Mouse (Mus musculus): ENCODE data around the gene Hal. TPM values are rescaled to one million over a fixed set of nuclear protein-coding genes. Genes with fewer than 3 reads are reported as not detected.
"Not testable (repeated sequence)": the region's sequence is repeated elsewhere in the genome, so short reads cannot be mapped to it uniquely, and the experiment has no call there.

The Hal gene
- polyA plus RNA-seq, 1 experiment: 1.7 TPM

GRCm38 (mm10) chr10:93549821-93550220, 61.3 kb downstream of the Hal start:
- no peak for TF ChIP-seq CTCF (IDR thresholded peaks at IDR 0.05; ENCODE audit: low read depth, low read length)
- TF ChIP-seq POLR2A (IDR thresholded peaks at IDR 0.05; ENCODE audit: borderline replicate concordance, low read depth, low read length): no peak
- no peak overlapping the region for H3K27ac ChIP-seq (ENCODE audit: insufficient read depth, low read depth, low read length)
- no peak overlapping the region for H3K4me3 ChIP-seq (ENCODE audit: insufficient read depth, low read length)
- H3K4me1 ChIP-seq (ENCODE audit: control insufficient read depth, insufficient read depth, low read length): no peaks in the 10 kb centered on the region

DNA sequence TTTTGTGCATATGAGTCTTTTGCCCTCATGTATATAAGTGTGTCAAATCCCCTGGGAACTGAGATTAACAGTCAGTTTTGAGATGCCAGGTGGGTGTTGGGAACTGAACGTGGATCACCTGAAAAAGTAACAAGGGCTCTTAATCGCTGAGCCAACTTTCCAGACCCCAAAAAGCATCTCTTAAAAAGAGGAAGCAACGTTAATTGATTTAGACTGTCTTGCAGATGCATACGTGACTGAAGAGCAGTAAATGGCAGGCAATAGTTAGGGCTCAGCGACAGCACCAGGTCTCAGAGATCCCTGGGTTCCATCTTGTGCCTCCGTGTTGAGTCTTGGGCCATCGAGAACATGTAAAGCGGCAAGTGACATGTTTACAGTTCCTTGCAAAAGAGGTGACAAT, 64.0 kb downstream of the Hal start:
- Histone ChIP-seq H3K4me3 (ENCODE audit: insufficient read depth, low read length) (no peak overlapping the region), H3K4me1 (ENCODE audit: control insufficient read depth, insufficient read depth, low read length) (no peaks in the 10 kb centered on the region), H3K27ac (ENCODE audit: insufficient read depth, low read depth, low read length) (no peak overlapping the region)
- TF ChIP-seq POLR2A (IDR thresholded peaks at IDR 0.05; ENCODE audit: borderline replicate concordance, low read depth, low read length) (no peak), CTCF (IDR thresholded peaks at IDR 0.05; ENCODE audit: low read depth, low read length) (no peak)

GRCm38 (mm10) chr10:93557971-93558370, 69.4 kb downstream of the Hal start:
- not testable (repeated sequence) for H3K4me3 ChIP-seq (ENCODE audit: insufficient read depth, low read length); H3K4me1 ChIP-seq (ENCODE audit: control insufficient read depth, insufficient read depth, low read length); H3K27ac ChIP-seq (ENCODE audit: insufficient read depth, low read depth, low read length)

- no peak for TF ChIP-seq POLR2A (IDR thresholded peaks at IDR 0.05; ENCODE audit: borderline replicate concordance, low read depth, low read length)
- H3K4me1 ChIP-seq (ENCODE audit: control insufficient read depth, insufficient read depth, low read length): peaks cover 5% of the 10 kb centered on the region
- H3K27ac ChIP-seq (ENCODE audit: insufficient read depth, low read depth, low read length): no peak overlapping the region
- H3K4me3 ChIP-seq (ENCODE audit: insufficient read depth, low read length): no peak overlapping the region
Observed at GRCm38 (mm10) chr10:93559786-93560185, 71.2 kb downstream of the Hal start.

GRCm38 (mm10) chr10:93564518-93565090, 76.0 kb downstream of the Hal start:
- Histone ChIP-seq H3K4me3 (ENCODE audit: insufficient read depth, low read length) (no peak overlapping the region), H3K27ac (ENCODE audit: insufficient read depth, low read depth, low read length) (no peak overlapping the region), H3K4me1 (ENCODE audit: control insufficient read depth, insufficient read depth, low read length) (peaks cover 15% of the 10 kb centered on the region)
- TF ChIP-seq POLR2A (IDR thresholded peaks at IDR 0.05; ENCODE audit: borderline replicate concordance, low read depth, low read length): no peak
- TF ChIP-seq CTCF (IDR thresholded peaks at IDR 0.05; ENCODE audit: low read depth, low read length): no peak

GRCm38 (mm10) chr10:93567066-93567465, 78.5 kb downstream of the Hal start:
- peaks cover 15% of the 10 kb centered on the region for H3K4me1 ChIP-seq (ENCODE audit: control insufficient read depth, insufficient read depth, low read length)
- H3K4me3 ChIP-seq (ENCODE audit: insufficient read depth, low read length): no peak overlapping the region
- no peak for TF ChIP-seq POLR2A (IDR thresholded peaks at IDR 0.05; ENCODE audit: borderline replicate concordance, low read depth, low read length)
- no peak for TF ChIP-seq CTCF (IDR thresholded peaks at IDR 0.05; ENCODE audit: low read depth, low read length)
- H3K27ac ChIP-seq (ENCODE audit: insufficient read depth, low read depth, low read length): no peak overlapping the region

GRCm38 (mm10) chr10:93567841-93568566, 79.4 kb downstream of the Hal start:
- H3K4me1 ChIP-seq (ENCODE audit: control insufficient read depth, insufficient read depth, low read length): peaks cover 15% of the 10 kb centered on the region
- no peak overlapping the region for H3K27ac ChIP-seq (ENCODE audit: insufficient read depth, low read depth, low read length)
- no peak for TF ChIP-seq CTCF (IDR thresholded peaks at IDR 0.05; ENCODE audit: low read depth, low read length)
- no peak overlapping the region for H3K4me3 ChIP-seq (ENCODE audit: insufficient read depth, low read length)

- H3K4me1 ChIP-seq (ENCODE audit: control insufficient read depth, insufficient read depth, low read length): peaks cover 15% of the 10 kb centered on the region
- TF ChIP-seq POLR2A (IDR thresholded peaks at IDR 0.05; ENCODE audit: borderline replicate concordance, low read depth, low read length) (no peak), CTCF (IDR thresholded peaks at IDR 0.05; ENCODE audit: low read depth, low read length) (no peak)
Observed at GRCm38 (mm10) chr10:93568671-93569070, 80.1 kb downstream of the Hal start.

More at GRCm38 (mm10) chr10:93568671-93569070, 80.1 kb downstream of the Hal start:
- H3K4me3 ChIP-seq (ENCODE audit: insufficient read depth, low read length): no peak overlapping the region
- no peak overlapping the region for H3K27ac ChIP-seq (ENCODE audit: insufficient read depth, low read depth, low read length)

Other genes starting within 250 kb of the Hal start
- gene Elk3, start 177.6 kb upstream of the Hal start, polyA plus RNA-seq (2012; ENCODE audit: insufficient read depth, insufficient read length, missing spikeins): 57.2 and 65.1 TPM in 2 replicates
- gene Lta4h, start 35.4 kb upstream of the Hal start, polyA plus RNA-seq (2012; ENCODE audit: insufficient read depth, insufficient read length, missing spikeins): 81.4 and 93.4 TPM in 2 replicates
- not detected in 2 replicates for gene Amdhd1, start 51.3 kb downstream of the Hal start, polyA plus RNA-seq (2012; ENCODE audit: insufficient read depth, insufficient read length, missing spikeins)
- gene Ccdc38, start 51.9 kb downstream of the Hal start, polyA plus RNA-seq (2012; ENCODE audit: insufficient read depth, insufficient read length, missing spikeins): not detected in 2 replicates
- gene Snrpf, start 100.9 kb downstream of the Hal start, polyA plus RNA-seq (2012; ENCODE audit: insufficient read depth, insufficient read length, missing spikeins): 14.2 and 21.9 TPM in 2 replicates
- gene Ntn4, start 151.9 kb downstream of the Hal start, polyA plus RNA-seq (2012; ENCODE audit: insufficient read depth, insufficient read length, missing spikeins): 0.20 TPM in 1 of 2 replicates, not detected in the other